Mouse (Mus musculus) mouse embryonic stem cell (cell line): ENCODE data around the gene Fam19a4.

Source experiments
- in situ Hi-C, 2 experiments: fragments of 300-500 bp; cut with MboI; formaldehyde crosslinking; loops; 1 replicate in 1 of 2; 3 replicates in 1 of 2; pipeline ENCODE4 v1.14.3; 2019 to 2020; ENCODE audit warnings: low sequenced_read_pairs in 2 of 2, low pct_unique_long_range_greater_than_20kb in 1 of 2, mixed read lengths in 1 of 2; ENCODE audit not compliant: unreplicated experiment in 1 of 2

Gene Fam19a4

GRCm38 (mm10) chr6:97060074-97060681, at the start of gene Fam19a4:
Gene Fam19a4 (minus strand): TSS chr6:97060413.
- in situ Hi-C loops, result no loop called here

GRCm38 (mm10) chr6:97106777-97107176, 46.6 kb upstream of the Fam19a4 start:
- in situ Hi-C loops, result loop anchor here (5.0 to 10.0 kb wide), 4 partner anchors 79 to 262 kb away; no protein-coding TSS in a partner anchor

- in situ Hi-C loops, result loop anchor here (5.0 to 10.0 kb wide), 4 partner anchors 79 to 261 kb away; no protein-coding TSS in a partner anchor
Observed at GRCm38 (mm10) chr6:97106106-97106505, 45.9 kb upstream of the Fam19a4 start.

- in situ Hi-C loops, result loop anchor here in 1 of 2 experiments (10.0 kb wide), 2 partner anchors 80 to 260 kb away; no protein-coding TSS in a partner anchor
Observed at GRCm38 (mm10) chr6:97104264-97104852, 44.1 kb upstream of the Fam19a4 start.

- in situ Hi-C loops, result loop anchor here in 1 of 2 experiments (10.0 kb wide), 2 partner anchors 77 to 257 kb away; no protein-coding TSS in a partner anchor
Observed at GRCm38 (mm10) chr6:97101958-97102702, 41.9 kb upstream of the Fam19a4 start.

- in situ Hi-C loops, result loop anchor here in 1 of 2 experiments (10.0 kb wide), 2 partner anchors 77 to 257 kb away; no protein-coding TSS in a partner anchor
Observed at GRCm38 (mm10) chr6:97101190-97101957, 41.2 kb upstream of the Fam19a4 start.

GRCm38 (mm10) chr6:97082336-97082735, 22.1 kb upstream of the Fam19a4 start:
- in situ Hi-C loops, result no loop called here

- in situ Hi-C loops, result no loop called here
Observed at GRCm38 (mm10) chr6:97080016-97080415, 19.8 kb upstream of the Fam19a4 start.

- in situ Hi-C loops, result no loop called here
Observed at GRCm38 (mm10) chr6:97059599-97059998, 614 bp downstream of the Fam19a4 start.

- in situ Hi-C loops, result no loop called here
Observed at GRCm38 (mm10) chr6:97052196-97052770, 7.9 kb downstream of the Fam19a4 start.

- in situ Hi-C loops, result no loop called here
Observed at GRCm38 (mm10) chr6:97048403-97048802, 11.8 kb downstream of the Fam19a4 start.

GRCm38 (mm10) chr6:97046541-97046940, 13.7 kb downstream of the Fam19a4 start:
- in situ Hi-C loops, result no loop called here

- in situ Hi-C loops, result loop anchor here (5.0 to 10.0 kb wide), 2 partner anchors 78 to 80 kb away; no protein-coding TSS in a partner anchor
Observed at GRCm38 (mm10) chr6:97027110-97027677, 33.0 kb downstream of the Fam19a4 start.

GRCm38 (mm10) chr6:97019323-97019722, 40.9 kb downstream of the Fam19a4 start:
- in situ Hi-C loops, result no loop called here

GRCm38 (mm10) chr6:97016711-97017110, 43.5 kb downstream of the Fam19a4 start:
- in situ Hi-C loops, result no loop called here

GRCm38 (mm10) chr6:97016018-97016417, 44.2 kb downstream of the Fam19a4 start:
- in situ Hi-C loops, result no loop called here

- in situ Hi-C loops, result no loop called here
Observed at GRCm38 (mm10) chr6:97006513-97007094, 53.6 kb downstream of the Fam19a4 start.
